Mouse (Mus musculus): ENCODE measurements around the gene Bcorl1.

Bcorl1 gene

GRCm38 (mm10) chrX:48444677-48445076, 103.5 kb downstream of the Bcorl1 start:
- no peak for DNase-seq (ENCODE audit: low spot score)

GRCm38 (mm10) chrX:48449646-48450045, 108.5 kb downstream of the Bcorl1 start:
- no peak for DNase-seq (ENCODE audit: low spot score)

GRCm38 (mm10) chrX:48452231-48452890, 111.2 kb downstream of the Bcorl1 start:
- DNase-seq (ENCODE audit: low spot score): no peak

GRCm38 (mm10) chrX:48452931-48453673, 111.9 kb downstream of the Bcorl1 start:
- DNase-seq (ENCODE audit: low spot score): no peak

GRCm38 (mm10) chrX:48453736-48454494, 112.8 kb downstream of the Bcorl1 start:
- DNase-seq (ENCODE audit: low spot score): peak; percentile 45

GRCm38 (mm10) chrX:48454495-48454878, 113.3 kb downstream of the Bcorl1 start:
- no peak for DNase-seq (ENCODE audit: low spot score)

GRCm38 (mm10) chrX:48455018-48455417, 113.9 kb downstream of the Bcorl1 start:
- no peak for DNase-seq (ENCODE audit: low spot score)

- no peak for DNase-seq (ENCODE audit: low spot score)
Measured at GRCm38 (mm10) chrX:48456956-48457355, 115.8 kb downstream of the Bcorl1 start.
